Comparison of ENCODE assay signal across 22 mouse cellular contexts in genomic region chr5:45105236-45105816, GRCm38 (mm10).
DNase-seq lines count a peak whose midpoint lies in the region; ATAC-seq lines count a peak whose summit lies in the region.
"Had no signal": no experiment of that assay in that cellular context is flagged by ENCODE, and none has a peak within 500 bp of the region (broad histone marks: within the 10 kb centered on the region; RNA-seq: fewer than 3 reads in every experiment).

No protein-coding gene starts in this region.

- no peak overlapping the region for H3K4me2 ChIP-seq in forebrain, embryonic 12.5 days
- no peak overlapping the region for H3K4me2 ChIP-seq in forebrain, embryonic 11.5 days (ENCODE audit: low read depth, low read length, severe bottlenecking)
- H3K4me2 ChIP-seq in midbrain, embryonic 14.5 days (ENCODE audit: low read length) = no peak overlapping the region
- H3K4me2 ChIP-seq in midbrain, embryonic 11.5 days = no peak overlapping the region
- no peak overlapping the region for H3K4me2 ChIP-seq in forebrain, embryonic 14.5 days (ENCODE audit: low read length)
- no peak overlapping the region for H3K4me2 ChIP-seq in neural tube, embryonic 13.5 days
- H3K4me2 ChIP-seq: heart, embryonic 15.5 days had no signal

- no peaks in the 10 kb centered on the region for H3K36me3 ChIP-seq in forebrain, embryonic 12.5 days (replicated peaks)
- no peaks in the 10 kb centered on the region for H3K36me3 ChIP-seq in forebrain, embryonic 11.5 days (ENCODE audit: control insufficient read depth, insufficient read depth, low read length)
- H3K36me3 ChIP-seq in midbrain, embryonic 14.5 days (ENCODE audit: control insufficient read depth, insufficient read depth, low read length) = no peaks in the 10 kb centered on the region
- no peaks in the 10 kb centered on the region for H3K36me3 ChIP-seq in midbrain, embryonic 11.5 days (ENCODE audit: control insufficient read depth, insufficient read depth, low read length)
- H3K36me3 ChIP-seq in forebrain, embryonic 14.5 days (ENCODE audit: control insufficient read depth, insufficient read depth, low read length) = no peaks in the 10 kb centered on the region
- no peaks in the 10 kb centered on the region for H3K36me3 ChIP-seq in neural tube, embryonic 13.5 days
- H3K36me3 ChIP-seq: heart, embryonic 15.5 days had no signal

- peaks cover 20% of the 10 kb centered on the region for H3K4me1 ChIP-seq in forebrain, embryonic 12.5 days
- no peaks in the 10 kb centered on the region for H3K4me1 ChIP-seq in forebrain, embryonic 11.5 days (replicated peaks; ENCODE audit: control insufficient read depth, insufficient read depth, low read length)
- H3K4me1 ChIP-seq in midbrain, embryonic 14.5 days (ENCODE audit: control insufficient read depth, insufficient read depth, low read length) = peaks cover 37% of the 10 kb centered on the region
- H3K4me1 ChIP-seq in midbrain, embryonic 11.5 days (ENCODE audit: control insufficient read depth, insufficient read depth, low read length) = 0 out of 2 replicates have a peak, but pooled peaks cover 3% of the 10 kb centered on the region
- H3K4me1 ChIP-seq in forebrain, embryonic 14.5 days (ENCODE audit: control insufficient read depth, insufficient read depth, low read length) = peaks cover 15% of the 10 kb centered on the region
- peaks cover 44% of the 10 kb centered on the region for H3K4me1 ChIP-seq in neural tube, embryonic 13.5 days (replicated peaks)
- H3K4me1 ChIP-seq: heart, embryonic 15.5 days had no signal

- H3K4me3 ChIP-seq in forebrain, embryonic 12.5 days (replicated peaks) = no peak overlapping the region
- no peak overlapping the region for H3K4me3 ChIP-seq in forebrain, embryonic 11.5 days (ENCODE audit: low read depth, low read length)
- no peak overlapping the region for H3K4me3 ChIP-seq in midbrain, embryonic 14.5 days (replicated peaks; ENCODE audit: low read depth, low read length)
- H3K4me3 ChIP-seq in midbrain, embryonic 11.5 days (ENCODE audit: low read depth, low read length) = no peak overlapping the region
- H3K4me3 ChIP-seq in forebrain, embryonic 14.5 days (ENCODE audit: low read depth, low read length) = no peak overlapping the region
- H3K4me3 ChIP-seq in neural tube, embryonic 13.5 days = no peak overlapping the region
- H3K4me3 ChIP-seq: heart, embryonic 15.5 days; layer of hippocampus, adult 2 months had no signal

- no peak for DNase-seq in forebrain, embryonic 11.5 days (ENCODE audit: low spot score)
- peak; percentile 74 for DNase-seq in midbrain, embryonic 14.5 days
- no peak for DNase-seq in midbrain, embryonic 11.5 days (ENCODE audit: low spot score, missing footprints)
- peak; percentile 83 for DNase-seq in forebrain, embryonic 14.5 days (ENCODE audit: low spot score)
- no peak for DNase-seq in layer of hippocampus, postnatal 25 days (ENCODE audit: extremely low spot score in 1 of 2, low spot score in 1 of 2)
- no peak for DNase-seq in frontal cortex, adult 2 months (ENCODE audit: extremely low spot score in 1 of 2, low spot score in 1 of 2)
- DNase-seq: adrenal gland, postnatal 10 days; cerebellum, adult 2 months; gastrocnemius, postnatal 36 days; heart, postnatal 4 days; kidney, postnatal 10 days; liver; lung, postnatal 14 days; right cerebral cortex, postnatal 4 days; thymus, adult 2 months had no signal

- H3K27ac ChIP-seq in forebrain, embryonic 12.5 days = no peak overlapping the region
- H3K27ac ChIP-seq in forebrain, embryonic 11.5 days (ENCODE audit: low read depth, low read length) = no peak overlapping the region
- peak overlapping the region; percentile 27; the same call in 1 of the 2 replicates for H3K27ac ChIP-seq in midbrain, embryonic 14.5 days (replicated peaks; ENCODE audit: low read depth, low read length)
- H3K27ac ChIP-seq in midbrain, embryonic 11.5 days (ENCODE audit: low read depth, low read length) = no peak overlapping the region
- H3K27ac ChIP-seq in forebrain, embryonic 14.5 days (ENCODE audit: low read depth, low read length) = no peak overlapping the region
- H3K27ac ChIP-seq in neural tube, embryonic 13.5 days (replicated peaks) = 0 out of 2 replicates have a peak overlapping the region, but pooled peaks have one; percentile 29
- H3K27ac ChIP-seq: heart, embryonic 15.5 days; layer of hippocampus, adult 2 months had no signal

- ATAC-seq in forebrain, embryonic 12.5 days (ENCODE audit: low FRiP score) = 0 out of 2 replicates have a peak, but pooled peaks have one; percentile 33
- no peak for ATAC-seq in forebrain, embryonic 11.5 days (replicated peaks; ENCODE audit: low FRiP score)
- ATAC-seq in midbrain, embryonic 14.5 days (ENCODE audit: low FRiP score, low TSS enrichment) = no peak
- ATAC-seq in midbrain, embryonic 11.5 days (ENCODE audit: low FRiP score) = no peak
- peak; percentile 55 for ATAC-seq in forebrain, embryonic 14.5 days
- ATAC-seq in neural tube, embryonic 13.5 days (ENCODE audit: low read depth) = no peak
- ATAC-seq: CD4-positive, CD25-positive, alpha-beta regulatory T cell, adult 4 months; intestine, embryonic 16.5 days; Patski had no signal

- H3K9ac ChIP-seq in forebrain, embryonic 12.5 days = no peak overlapping the region
- no peak overlapping the region for H3K9ac ChIP-seq in forebrain, embryonic 11.5 days (ENCODE audit: low read length)
- no peak overlapping the region for H3K9ac ChIP-seq in midbrain, embryonic 14.5 days (replicated peaks; ENCODE audit: low read length)
- H3K9ac ChIP-seq in midbrain, embryonic 11.5 days (ENCODE audit: low read length) = no peak overlapping the region
- H3K9ac ChIP-seq in forebrain, embryonic 14.5 days (ENCODE audit: low read length) = no peak overlapping the region
- H3K9ac ChIP-seq in neural tube, embryonic 13.5 days = no peak overlapping the region
- H3K9ac ChIP-seq: heart, embryonic 15.5 days had no signal

- no peaks in the 10 kb centered on the region for H3K9me3 ChIP-seq in forebrain, embryonic 12.5 days
- no peaks in the 10 kb centered on the region for H3K9me3 ChIP-seq in forebrain, embryonic 11.5 days (ENCODE audit: control insufficient read depth, low read length)
- H3K9me3 ChIP-seq in midbrain, embryonic 14.5 days (ENCODE audit: control insufficient read depth, low read length) = no peaks in the 10 kb centered on the region
- no peaks in the 10 kb centered on the region for H3K9me3 ChIP-seq in midbrain, embryonic 11.5 days (ENCODE audit: control insufficient read depth, low read length)
- no peaks in the 10 kb centered on the region for H3K9me3 ChIP-seq in forebrain, embryonic 14.5 days (replicated peaks; ENCODE audit: control insufficient read depth, low read length)
- H3K9me3 ChIP-seq in neural tube, embryonic 13.5 days = no peaks in the 10 kb centered on the region
- H3K9me3 ChIP-seq: heart, embryonic 15.5 days had no signal

- WGBS in forebrain, embryonic 12.5 days = 70% methylated on average over 9 of the region's 9 CpGs
- WGBS in forebrain, embryonic 11.5 days = 82% methylated on average over 9 of the region's 9 CpGs
- 54% methylated on average over 9 of the region's 9 CpGs for WGBS in midbrain, embryonic 14.5 days
- 83% methylated on average over 9 of the region's 9 CpGs for WGBS in midbrain, embryonic 11.5 days
- 58% methylated on average over 9 of the region's 9 CpGs for WGBS in forebrain, embryonic 14.5 days
- WGBS in neural tube, embryonic 13.5 days = 66% methylated on average over 9 of the region's 9 CpGs

- H3K27me3 ChIP-seq in forebrain, embryonic 12.5 days = no peaks in the 10 kb centered on the region
- no peaks in the 10 kb centered on the region for H3K27me3 ChIP-seq in forebrain, embryonic 11.5 days (ENCODE audit: control insufficient read depth, insufficient read depth, low read length)
- H3K27me3 ChIP-seq in midbrain, embryonic 14.5 days (ENCODE audit: control insufficient read depth, insufficient read depth, low read length) = no peaks in the 10 kb centered on the region
- no peaks in the 10 kb centered on the region for H3K27me3 ChIP-seq in midbrain, embryonic 11.5 days (ENCODE audit: control insufficient read depth, insufficient read depth, low read length)
- no peaks in the 10 kb centered on the region for H3K27me3 ChIP-seq in forebrain, embryonic 14.5 days (replicated peaks; ENCODE audit: control insufficient read depth, insufficient read depth, low read length)
- no peaks in the 10 kb centered on the region for H3K27me3 ChIP-seq in neural tube, embryonic 13.5 days
- H3K27me3 ChIP-seq: heart, embryonic 15.5 days had no signal

Comparison
In these comparisons a context has a peak if more than half of its experiments do, and no peak if none do; other contexts are left out.
1. ATAC-seq: peak in forebrain, embryonic 12.5 days (single experiment) and forebrain, embryonic 14.5 days (single experiment); none in forebrain, embryonic 11.5 days (single experiment), midbrain, embryonic 14.5 days (single experiment), midbrain, embryonic 11.5 days (single experiment) and neural tube, embryonic 13.5 days (single experiment).
2. H3K27ac ChIP-seq: peak in midbrain, embryonic 14.5 days (single experiment) and neural tube, embryonic 13.5 days (single experiment); none in forebrain, embryonic 12.5 days (single experiment), forebrain, embryonic 11.5 days (single experiment), midbrain, embryonic 11.5 days (single experiment) and forebrain, embryonic 14.5 days (single experiment).
3. DNase-seq: peak in midbrain, embryonic 14.5 days (single experiment) and forebrain, embryonic 14.5 days (single experiment); none in forebrain, embryonic 11.5 days (single experiment), midbrain, embryonic 11.5 days (single experiment), layer of hippocampus, postnatal 25 days (0 of 2) and frontal cortex, adult 2 months (0 of 2).